Mouse (Mus musculus) spleen, embryonic (tissue): ENCODE measurements around the gene Gjc2.

ENCODE experiments used
- CTCF ChIA-PET: fragments of 350-600 bp; sonication (Branson Sonifier 250); formaldehyde crosslinking; loops from one replicate; lab custom pipeline; 2022; lab: Charles Lee

Gene Gjc2

GRCm38 (mm10) chr11:59162443-59163254 is 20.4 kb downstream of the Gjc2 start:
- CTCF ChIA-PET = interaction anchor here (0.6 kb wide), 1 partner anchor 675 kb away, joined by 4 read pairs; no protein-coding TSS in a partner anchor

DNA sequence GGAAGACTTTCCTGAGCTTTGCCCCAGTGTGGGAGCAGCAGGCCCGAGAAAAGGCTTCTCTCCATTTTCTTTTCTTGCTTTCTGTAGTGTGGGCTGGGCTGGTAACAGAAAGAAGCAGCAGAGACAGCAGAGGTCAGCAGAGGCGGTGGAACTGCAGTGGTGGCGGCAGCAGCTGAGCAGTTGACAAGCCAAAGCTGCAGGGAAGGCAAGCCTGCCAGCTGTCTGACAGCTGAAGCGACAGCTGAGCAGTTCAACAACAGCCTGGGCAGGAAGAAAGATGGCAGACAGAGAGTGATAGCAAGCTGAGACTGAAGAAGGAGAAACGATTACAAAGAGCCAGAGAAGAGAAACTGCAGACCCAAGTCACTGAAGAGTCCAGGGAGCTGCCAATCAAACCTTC is 21.6 kb downstream of the Gjc2 start:
- CTCF ChIA-PET = interaction anchor here (0.6 kb wide), 1 partner anchor 232 kb away, joined by 3 read pairs; no protein-coding TSS in a partner anchor

GRCm38 (mm10) chr11:59159558-59159957 is 23.5 kb downstream of the Gjc2 start:
- CTCF ChIA-PET = no interaction called here

GRCm38 (mm10) chr11:59159099-59159498 is 23.9 kb downstream of the Gjc2 start:
- CTCF ChIA-PET = interaction anchor here (0.5 kb wide), 1 partner anchor 266 kb away, joined by 3 read pairs; no protein-coding TSS in a partner anchor

- CTCF ChIA-PET = no interaction called here
Measured at GRCm38 (mm10) chr11:59155900-59156299, 27.1 kb downstream of the Gjc2 start.

DNA sequence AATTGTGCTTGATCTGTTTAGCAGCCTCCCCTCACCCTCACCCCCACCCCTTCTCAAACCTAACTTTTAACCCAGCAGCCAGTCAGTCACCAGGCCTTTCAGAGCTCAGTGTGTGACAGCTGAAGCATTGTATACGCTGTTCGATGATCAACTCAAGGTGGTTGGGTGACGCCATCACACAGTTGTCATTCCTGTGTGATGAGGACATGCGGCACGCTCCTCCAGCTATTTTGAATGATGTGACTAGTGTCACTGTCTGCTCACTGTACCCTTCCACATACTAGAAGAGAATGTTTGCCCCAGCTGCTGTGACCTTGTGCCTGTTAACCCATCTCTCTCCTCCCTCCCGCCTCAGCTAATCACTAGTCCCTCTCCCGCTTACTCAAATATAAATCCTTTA is 28.8 kb downstream of the Gjc2 start:
- CTCF ChIA-PET = no interaction called here

GRCm38 (mm10) chr11:59151729-59152128 is 31.3 kb downstream of the Gjc2 start:
- CTCF ChIA-PET = no interaction called here

- CTCF ChIA-PET = interaction anchor here (0.7 kb wide), 1 partner anchor 86 kb away, joined by 5 read pairs; no protein-coding TSS in a partner anchor
Measured at GRCm38 (mm10) chr11:59149302-59149701, 33.7 kb downstream of the Gjc2 start.

GRCm38 (mm10) chr11:59142962-59143361 is 40.1 kb downstream of the Gjc2 start:
- CTCF ChIA-PET = no interaction called here

GRCm38 (mm10) chr11:59141772-59142370 is 41.1 kb downstream of the Gjc2 start:
- CTCF ChIA-PET = no interaction called here

GRCm38 (mm10) chr11:59138537-59139486 is 44.2 kb downstream of the Gjc2 start:
- CTCF ChIA-PET = no interaction called here

DNA sequence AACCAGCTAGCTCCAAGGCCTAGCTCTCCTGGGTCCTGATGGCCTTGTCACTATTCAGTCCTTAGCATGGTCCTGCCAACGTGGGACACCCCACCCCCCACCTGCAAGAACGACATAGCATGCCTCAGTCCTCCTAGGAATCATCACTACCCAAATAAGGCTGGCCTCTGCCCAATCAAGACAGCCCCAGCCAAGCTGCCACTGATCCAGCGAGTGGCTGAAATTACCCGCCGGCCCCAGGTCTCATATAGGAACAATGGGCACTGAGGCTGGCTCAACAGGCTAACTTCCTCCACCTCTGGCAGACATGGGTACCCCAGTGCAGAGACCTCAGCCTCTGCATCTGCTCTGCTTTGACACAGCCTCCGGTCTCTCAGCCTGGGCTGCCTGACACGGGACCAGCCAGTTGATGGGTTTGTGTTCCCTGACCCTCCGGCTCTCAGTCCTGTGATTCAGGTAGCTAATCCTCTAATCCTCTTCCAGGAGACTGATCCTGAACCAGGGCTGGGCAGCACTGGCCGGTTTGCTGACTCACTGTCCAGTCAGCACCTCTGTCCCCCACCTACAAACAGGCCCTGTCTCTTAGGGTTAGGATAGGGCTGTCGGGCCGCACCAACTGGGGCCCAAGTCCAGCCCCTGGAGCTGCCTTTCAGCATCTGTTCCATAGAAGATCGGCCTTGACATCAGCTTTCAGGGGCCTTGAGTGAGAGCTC is 45.9 kb downstream of the Gjc2 start:
- CTCF ChIA-PET = no interaction called here

DNA sequence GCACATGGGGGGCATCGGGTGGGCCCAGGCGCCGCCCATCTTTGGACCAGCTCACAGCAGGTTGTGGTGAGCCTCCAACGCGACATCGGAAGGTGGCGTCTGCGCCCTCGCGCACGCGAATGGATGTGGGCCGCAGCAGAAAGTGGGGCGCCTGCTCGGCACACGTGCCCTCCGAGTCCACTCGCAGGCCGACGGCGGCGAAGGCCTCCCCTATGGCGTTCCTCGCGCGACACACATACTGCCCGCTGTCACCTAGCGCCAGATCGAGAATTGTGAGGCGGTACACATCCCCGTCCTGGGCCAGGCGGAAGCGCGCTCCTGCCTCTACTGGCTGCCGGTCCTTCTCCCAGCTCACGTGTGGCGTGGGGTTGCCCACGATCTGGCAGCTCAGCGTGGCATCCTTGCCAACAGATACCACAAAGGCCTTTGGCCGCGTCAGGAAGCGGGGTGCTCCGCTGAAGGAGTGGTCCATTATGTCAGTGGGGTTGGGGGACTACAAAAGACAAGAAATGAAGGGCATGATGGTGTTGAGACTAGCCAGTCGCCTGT is 47.0 kb downstream of the Gjc2 start, which contains the start of gene Obscn:
Obscn (minus strand) TSS at position 499 of the 549 bp plus-strand sequence.
- CTCF ChIA-PET = no interaction called here

GRCm38 (mm10) chr11:59135051-59135820 is 47.8 kb downstream of the Gjc2 start:
- CTCF ChIA-PET = no interaction called here

GRCm38 (mm10) chr11:59134373-59134997 is 48.5 kb downstream of the Gjc2 start:
- CTCF ChIA-PET = no interaction called here

- CTCF ChIA-PET = no interaction called here
Measured at GRCm38 (mm10) chr11:59132065-59132464, 50.9 kb downstream of the Gjc2 start.

DNA sequence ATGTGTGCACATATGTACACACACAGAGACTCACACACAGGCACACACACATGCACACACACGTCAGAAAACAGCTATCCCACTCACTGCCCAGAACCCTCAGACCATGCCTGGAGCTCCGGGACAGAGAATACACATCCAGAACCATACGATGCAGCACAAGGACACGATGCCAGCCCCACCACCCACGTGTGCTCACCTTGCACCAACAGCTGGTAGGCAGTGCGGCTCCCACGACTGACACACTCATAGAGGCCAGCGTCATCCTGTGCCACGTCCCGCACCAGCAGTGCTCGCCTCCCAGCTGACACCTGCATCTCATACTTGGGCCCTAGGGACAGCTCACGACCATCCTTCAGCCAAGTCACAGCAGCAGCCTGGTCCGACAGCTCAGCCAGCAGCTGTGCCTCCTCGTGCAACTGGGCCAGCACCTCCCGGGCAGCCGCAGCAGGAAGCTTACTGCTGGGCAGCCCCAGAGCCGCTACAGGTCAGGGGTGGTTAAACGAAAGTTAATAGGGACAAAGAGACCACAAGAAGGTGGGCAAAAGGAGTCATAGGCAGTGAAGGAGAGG is 51.6 kb downstream of the Gjc2 start:
- CTCF ChIA-PET = no interaction called here

GRCm38 (mm10) chr11:59130782-59131181 is 52.2 kb downstream of the Gjc2 start:
- CTCF ChIA-PET = no interaction called here
